Mouse (Mus musculus): Measurements from ENCODE around the gene Lbhd1.
A peak's percentile ranks its signal among the peaks of the same experiment; 100 is the strongest.
"Not testable (repeated sequence)": the region's sequence is repeated elsewhere in the genome, so short reads cannot be mapped to it uniquely, and the experiment has no call there.

Lbhd1 gene

GRCm38 (mm10) chr19:8872266-8872840, 11.2 kb upstream of the Lbhd1 start:
- no peak for DNase-seq

GRCm38 (mm10) chr19:8875031-8875430, 8.5 kb upstream of the Lbhd1 start:
- no peak for DNase-seq

- DNase-seq, result peak; percentile 95
Measured at GRCm38 (mm10) chr19:8880311-8881033, 3.1 kb upstream of the Lbhd1 start, which contains the start of gene Uqcc3. Gene Uqcc3, minus strand, starts transcription at chr19:8880923.

- DNase-seq, result no peak
Measured at GRCm38 (mm10) chr19:8881034-8881392, 2.5 kb upstream of the Lbhd1 start.

- no peak for DNase-seq
Measured at GRCm38 (mm10) chr19:8886916-8887584, 3.5 kb downstream of the Lbhd1 start.

GRCm38 (mm10) chr19:8887585-8888463, 4.3 kb downstream of the Lbhd1 start:
- DNase-seq, result no peak

GRCm38 (mm10) chr19:8888511-8889385, 5.2 kb downstream of the Lbhd1 start, which contains the start of the genes 1810009A15Rik and Gm49416:
Gene 1810009A15Rik, plus strand, starts transcription at chr19:8888853.
Gene Gm49416, plus strand, starts transcription at chr19:8888926.
- DNase-seq, result peak; percentile 98

GRCm38 (mm10) chr19:8892829-8893766, 9.6 kb downstream of the Lbhd1 start, which contains the start of gene Ints5:
Gene Ints5, plus strand, starts transcription at chr19:8893005.
- peak; percentile 92 for DNase-seq

- no peak for DNase-seq
Measured at GRCm38 (mm10) chr19:8895397-8895960, 11.9 kb downstream of the Lbhd1 start.

GRCm38 (mm10) chr19:8896231-8896630, 12.7 kb downstream of the Lbhd1 start:
- not testable (repeated sequence) for DNase-seq

GRCm38 (mm10) chr19:8897211-8897864, 13.8 kb downstream of the Lbhd1 start:
- peak; percentile 78 for DNase-seq

- peak; percentile 98 for DNase-seq
Measured at GRCm38 (mm10) chr19:8897865-8898495, 14.4 kb downstream of the Lbhd1 start, which contains the start of gene Ganab. Gene Ganab, plus strand, starts transcription at chr19:8898071.

GRCm38 (mm10) chr19:8898576-8898975, 15.0 kb downstream of the Lbhd1 start:
- DNase-seq, result no peak

GRCm38 (mm10) chr19:8899079-8899478, 15.5 kb downstream of the Lbhd1 start:
- no peak for DNase-seq

GRCm38 (mm10) chr19:8903412-8903811, 19.9 kb downstream of the Lbhd1 start:
- no peak for DNase-seq

- no peak for DNase-seq
Measured at GRCm38 (mm10) chr19:8908531-8908930, 25.0 kb downstream of the Lbhd1 start.

- no peak for DNase-seq
Measured at GRCm38 (mm10) chr19:8911810-8912209, 28.3 kb downstream of the Lbhd1 start.

GRCm38 (mm10) chr19:8914212-8914611, 30.7 kb downstream of the Lbhd1 start:
- DNase-seq, result no peak

GRCm38 (mm10) chr19:8919000-8919399, 35.5 kb downstream of the Lbhd1 start:
- DNase-seq, result no peak

Measured in lung, postnatal 10 days (tissue).